Mouse (Mus musculus) testis, adult 2 months (tissue): Measurements from ENCODE around the gene Serinc5. TPM values are rescaled to one million over a fixed set of nuclear protein-coding genes. Genes with fewer than 3 reads are reported as not detected.

Experiments
- H3K27ac ChIP-seq: fragments of 200-500 bp; 2 replicates; pipeline ENCODE4 v1.5.1; 2012; ENCODE audit warnings: low read depth, low read length; ENCODE audit not compliant: control insufficient read depth, insufficient read depth
- H3K27me3 ChIP-seq: fragments of 200-500 bp; 2 replicates; pipeline ENCODE4 v1.6.1; 2012; ENCODE audit warnings: mild to moderate bottlenecking, low read length, moderate library complexity; ENCODE audit not compliant: control insufficient read depth, insufficient read depth
- H3K36me3 ChIP-seq: fragments of 200-500 bp; 2 replicates; pipeline ENCODE4 v1.6.1; 2012; ENCODE audit warnings: mild to moderate bottlenecking, low read length; ENCODE audit not compliant: control insufficient read depth, insufficient read depth
- H3K4me1 ChIP-seq: fragments of 200-500 bp; 2 replicates; pipeline ENCODE4 v1.6.1; 2012; ENCODE audit warnings: low read length; ENCODE audit not compliant: control insufficient read depth, insufficient read depth
- H3K4me3 ChIP-seq: fragments of 200-500 bp; 2 replicates; pipeline ENCODE4 v1.5.1; 2012; ENCODE audit warnings: low read depth, mild to moderate bottlenecking, low read length, moderate library complexity, mixed read lengths; ENCODE audit not compliant: control insufficient read depth
- CTCF ChIP-seq: fragments of 200-500 bp; IDR thresholded peaks from 2 replicates; pipeline ENCODE4 v1.5.1; 2012; ENCODE audit warnings: low read depth, mild to moderate bottlenecking, inconsistent platforms, low read length, moderate library complexity; ENCODE audit not compliant: control insufficient read depth, insufficient read depth, insufficient replicate concordance
- POLR2A ChIP-seq: fragments of 200-500 bp; IDR thresholded peaks from 2 replicates; pipeline ENCODE4 v1.6.1; 2012; ENCODE audit warnings: low read depth, mild to moderate bottlenecking, inconsistent platforms, low read length, moderate library complexity; ENCODE audit not compliant: control insufficient read depth
- polyA plus RNA-seq: library from polyadenylated mRNA; depleted of rRNA; stranded (reverse); fragments of >200 nt; gene quantifications from 2 replicates; pipeline ENCODE4 v1.2.3, GENCODE M21; 2012

Serinc5 gene
- polyA plus RNA-seq, 1 experiment: 10.1 TPM

DNA sequence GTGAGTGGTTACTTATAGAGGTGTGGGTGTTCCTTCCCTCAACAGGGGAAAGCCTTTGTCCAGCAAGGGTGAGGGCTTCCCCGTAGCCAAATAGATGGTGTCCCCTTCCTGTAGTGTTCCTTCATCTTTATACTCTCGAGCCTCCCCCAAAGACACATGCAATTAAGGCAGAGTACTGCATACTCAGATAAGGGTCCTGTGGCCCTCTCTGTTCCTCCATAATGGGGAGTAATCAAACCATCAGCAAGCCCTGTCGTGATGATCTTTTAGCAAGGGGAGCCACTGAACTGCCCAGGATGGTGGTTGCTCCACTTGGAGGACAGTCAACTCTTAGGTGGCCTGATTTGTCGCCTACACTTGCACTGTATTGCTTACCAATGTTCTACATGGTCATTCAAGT is 101.7 kb downstream of the Serinc5 start:
- Histone ChIP-seq H3K4me3 (no peak overlapping the region), H3K27me3 (no peaks in the 10 kb centered on the region), H3K27ac (no peak overlapping the region), H3K4me1 (no peaks in the 10 kb centered on the region), H3K36me3 (no peaks in the 10 kb centered on the region)
- no peak for TF ChIP-seq CTCF

DNA sequence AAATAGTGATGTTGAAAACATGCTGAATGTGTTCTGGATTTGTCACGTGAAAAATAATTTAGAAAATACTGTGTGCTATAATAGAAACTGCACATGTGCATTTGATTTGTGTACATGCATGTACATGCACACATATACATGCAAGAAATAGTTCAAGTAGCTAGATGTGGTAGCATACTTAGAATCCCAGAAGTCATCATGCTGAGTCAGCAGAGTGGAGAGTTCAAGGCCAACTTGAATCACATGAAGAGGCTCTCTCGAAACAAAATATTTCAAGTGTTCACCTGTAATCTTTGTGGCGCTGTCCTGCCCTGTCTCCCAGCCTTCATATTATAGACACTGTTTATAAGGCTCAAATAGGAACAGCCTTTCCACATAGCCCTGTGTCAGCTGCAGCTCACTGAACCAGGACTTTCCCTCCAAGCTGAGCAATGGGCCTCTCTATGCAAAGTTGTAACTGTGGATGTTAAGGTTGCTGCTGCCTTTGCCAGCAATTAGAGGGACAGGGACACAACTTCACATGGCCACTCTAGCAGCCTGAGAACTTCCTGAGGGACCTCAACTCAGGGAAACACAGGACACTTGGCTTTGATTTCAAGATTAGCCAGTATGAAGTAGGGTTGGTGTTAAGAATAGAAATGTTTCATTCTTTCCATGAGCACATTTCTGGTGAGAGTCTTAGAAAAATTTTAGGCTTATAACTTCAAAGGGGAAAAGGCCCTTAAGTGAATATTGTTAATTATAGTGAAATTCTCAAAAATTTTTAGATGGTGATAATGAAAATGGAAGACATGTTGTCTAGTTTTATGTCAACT is 107.2 kb downstream of the Serinc5 start:
- no peaks in the 10 kb centered on the region for H3K36me3 ChIP-seq
- TF ChIP-seq CTCF (no peak), POLR2A (no peak)
- no peaks in the 10 kb centered on the region for H3K27me3 ChIP-seq
- no peak overlapping the region for H3K27ac ChIP-seq
- H3K4me1 ChIP-seq: no peaks in the 10 kb centered on the region
- no peak overlapping the region for H3K4me3 ChIP-seq

DNA sequence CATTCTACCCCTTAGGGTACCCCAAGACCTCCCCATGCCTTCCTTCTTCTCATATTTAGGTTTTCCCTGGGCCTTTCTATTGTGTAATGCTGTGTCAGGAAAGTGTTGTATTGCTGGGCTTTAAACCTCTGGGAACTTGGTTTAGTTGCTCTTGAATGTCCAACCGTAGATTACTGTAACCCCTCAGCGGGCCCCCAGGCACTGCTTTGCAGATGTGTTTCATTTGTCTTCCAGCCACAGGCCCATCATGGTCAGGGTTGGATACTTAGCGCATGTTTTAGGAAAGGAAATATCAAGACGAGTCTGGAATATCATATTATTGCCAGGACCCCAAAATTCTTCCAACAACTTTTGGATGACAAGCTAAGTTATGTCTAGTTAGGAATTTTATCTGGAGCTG is 110.1 kb downstream of the Serinc5 start:
- TF ChIP-seq CTCF (no peak), POLR2A (no peak)
- Histone ChIP-seq H3K27ac (no peak overlapping the region), H3K36me3 (no peaks in the 10 kb centered on the region), H3K4me1 (no peaks in the 10 kb centered on the region), H3K27me3 (no peaks in the 10 kb centered on the region), H3K4me3 (no peak overlapping the region)

DNA sequence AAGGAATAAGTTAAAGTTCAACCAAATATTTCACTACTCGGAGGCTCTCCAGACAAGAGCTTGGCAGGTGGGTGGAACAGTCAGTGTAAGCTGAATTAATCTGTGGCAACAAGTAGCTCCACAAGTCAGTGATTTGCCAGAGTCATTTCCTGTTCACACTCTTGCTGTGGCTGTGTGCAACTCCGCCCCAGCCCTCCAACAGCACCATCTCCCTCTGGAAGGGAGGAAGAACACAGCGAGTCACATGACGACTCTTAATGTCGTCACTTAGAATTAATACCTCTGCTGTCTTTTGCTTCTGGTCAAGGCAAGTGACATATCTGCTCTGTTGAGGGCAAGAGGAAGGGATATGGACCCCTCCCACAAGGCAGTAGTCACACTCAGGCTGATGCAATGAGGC is 111.5 kb downstream of the Serinc5 start:
- H3K4me3 ChIP-seq: no peak overlapping the region
- no peaks in the 10 kb centered on the region for H3K4me1 ChIP-seq
- no peak for TF ChIP-seq POLR2A
- no peak for TF ChIP-seq CTCF
- H3K27ac ChIP-seq: no peak overlapping the region
- no peaks in the 10 kb centered on the region for H3K36me3 ChIP-seq
- no peaks in the 10 kb centered on the region for H3K27me3 ChIP-seq

DNA sequence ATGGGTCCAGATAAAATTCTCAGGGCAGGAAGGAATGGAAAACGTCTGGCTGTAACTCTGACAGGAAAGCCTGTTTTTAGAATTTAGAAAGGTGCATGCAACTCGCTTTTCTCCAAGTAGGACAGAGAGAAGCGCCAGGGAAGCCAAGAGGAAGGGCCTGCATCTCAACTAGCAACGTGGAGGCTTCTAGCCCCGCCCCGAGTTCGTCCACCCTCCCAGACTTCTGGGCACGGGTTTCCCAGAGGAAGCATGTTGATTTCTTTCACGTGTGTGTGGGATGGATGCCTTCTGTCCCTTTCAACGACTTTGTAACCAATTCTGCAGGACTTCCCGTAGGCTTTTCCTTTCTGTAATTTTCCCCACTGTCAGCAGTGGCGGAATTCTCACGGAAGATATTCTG is 118.9 kb downstream of the Serinc5 start:
- H3K36me3 ChIP-seq: no peaks in the 10 kb centered on the region
- H3K4me3 ChIP-seq: no peak overlapping the region
- H3K27me3 ChIP-seq: no peaks in the 10 kb centered on the region
- no peak overlapping the region for H3K27ac ChIP-seq
- no peak for TF ChIP-seq POLR2A
- H3K4me1 ChIP-seq: peaks cover 6% of the 10 kb centered on the region

DNA sequence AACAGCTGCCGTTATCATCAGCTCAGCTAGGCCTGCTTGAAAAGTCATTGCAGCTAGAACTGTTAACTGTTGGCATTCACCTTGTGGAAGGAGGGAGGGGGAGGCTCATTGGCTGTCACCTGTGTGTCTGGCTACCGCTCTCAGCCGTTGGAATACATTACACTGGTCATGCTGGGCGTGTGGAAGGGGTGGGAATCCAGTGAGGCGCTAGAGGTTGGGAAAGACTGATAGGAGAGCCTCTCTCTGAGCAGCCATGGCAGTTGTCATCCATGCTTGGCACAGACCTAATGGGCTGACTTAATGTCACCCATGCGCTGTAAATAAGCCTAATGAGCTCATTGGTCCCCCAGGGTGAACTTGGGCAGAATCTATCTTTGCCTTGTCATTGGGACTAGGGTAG is 120.9 kb downstream of the Serinc5 start:
- no peak overlapping the region for H3K4me3 ChIP-seq
- H3K27me3 ChIP-seq: no peaks in the 10 kb centered on the region
- peaks cover 6% of the 10 kb centered on the region for H3K4me1 ChIP-seq
- H3K36me3 ChIP-seq: no peaks in the 10 kb centered on the region
- H3K27ac ChIP-seq: no peak overlapping the region
- TF ChIP-seq CTCF (no peak), POLR2A (no peak)

DNA sequence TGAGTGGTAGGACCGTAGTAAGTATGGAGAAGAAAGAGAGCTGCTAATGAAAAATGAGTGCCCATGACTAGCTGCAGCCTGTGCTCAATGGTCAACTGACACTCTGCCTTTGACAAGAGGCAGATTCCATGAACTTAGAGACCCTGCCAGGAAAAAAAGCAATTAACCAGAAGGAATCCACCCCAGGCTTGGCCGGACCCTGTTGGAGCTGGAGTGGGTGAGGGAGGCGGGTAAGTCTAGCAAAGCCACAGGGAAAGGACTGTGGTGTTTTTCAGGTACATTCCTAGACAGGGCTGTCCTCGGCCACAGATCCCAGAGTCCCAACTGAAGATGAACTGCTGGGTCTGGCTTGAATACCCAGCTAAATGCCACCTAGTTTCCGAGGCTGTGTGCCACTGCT is 121.9 kb downstream of the Serinc5 start:
- no peak overlapping the region for H3K4me3 ChIP-seq
- H3K27me3 ChIP-seq: no peaks in the 10 kb centered on the region
- no peaks in the 10 kb centered on the region for H3K36me3 ChIP-seq
- TF ChIP-seq POLR2A (no peak), CTCF (no peak)
- H3K4me1 ChIP-seq: peaks cover 6% of the 10 kb centered on the region
- no peak overlapping the region for H3K27ac ChIP-seq

DNA sequence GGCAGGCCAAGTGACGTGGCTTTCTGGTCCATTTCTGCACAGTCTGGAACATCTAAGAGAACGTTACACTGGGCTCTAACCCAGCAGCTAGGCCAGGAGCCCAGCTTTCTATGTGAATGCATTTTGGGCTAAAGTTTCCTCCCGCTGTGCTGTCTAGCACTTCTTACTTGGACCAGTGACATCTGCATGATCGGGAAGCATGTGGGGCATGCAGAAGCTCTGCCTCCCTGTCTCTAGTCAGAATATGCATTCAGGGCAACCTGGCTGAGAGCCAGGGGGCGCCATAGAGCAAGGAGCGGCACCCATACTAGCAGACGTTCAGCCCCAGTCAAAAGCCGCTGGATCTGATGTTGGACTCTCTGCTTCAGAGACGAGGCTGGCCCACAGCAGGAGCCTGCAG is 122.4 kb downstream of the Serinc5 start:
- Histone ChIP-seq H3K36me3 (no peaks in the 10 kb centered on the region), H3K4me3 (no peak overlapping the region), H3K4me1 (peaks cover 6% of the 10 kb centered on the region), H3K27me3 (no peaks in the 10 kb centered on the region), H3K27ac (no peak overlapping the region)
- TF ChIP-seq CTCF: peak; percentile 86; the same call in 1 of the 2 replicates
- TF ChIP-seq POLR2A: no peak
